Mouse (Mus musculus) lung, postnatal 14 days (tissue): Measurements from ENCODE around the gene Brinp3.

Experiments
- DNase-seq: peaks from one replicate; pipeline ENCODE4 v3.0.0; 2021

Gene Brinp3

GRCm38 (mm10) chr1:146799986-146800553 lies 305.5 kb downstream of the Brinp3 start:
- DNase-seq, result no peak

- DNase-seq, result no peak
Measured at GRCm38 (mm10) chr1:146801821-146802220, 307.3 kb downstream of the Brinp3 start.

- no peak for DNase-seq
Measured at GRCm38 (mm10) chr1:146807765-146808164, 313.2 kb downstream of the Brinp3 start.

GRCm38 (mm10) chr1:146833888-146834287 lies 339.3 kb downstream of the Brinp3 start:
- no peak for DNase-seq

GRCm38 (mm10) chr1:146844087-146844486 lies 349.5 kb downstream of the Brinp3 start:
- no peak for DNase-seq

GRCm38 (mm10) chr1:146848892-146849291 lies 354.3 kb downstream of the Brinp3 start:
- no peak for DNase-seq

- DNase-seq, result no peak
Measured at GRCm38 (mm10) chr1:146850147-146850546, 355.6 kb downstream of the Brinp3 start.

GRCm38 (mm10) chr1:146898636-146899035 lies 404.1 kb downstream of the Brinp3 start:
- DNase-seq, result no peak

GRCm38 (mm10) chr1:146901691-146902090 lies 407.1 kb downstream of the Brinp3 start:
- no peak for DNase-seq

GRCm38 (mm10) chr1:146939463-146940389 lies 445.2 kb downstream of the Brinp3 start:
- no peak for DNase-seq
